ENCODE assay signal across 17 mouse cellular contexts in the genomic region with DNA sequence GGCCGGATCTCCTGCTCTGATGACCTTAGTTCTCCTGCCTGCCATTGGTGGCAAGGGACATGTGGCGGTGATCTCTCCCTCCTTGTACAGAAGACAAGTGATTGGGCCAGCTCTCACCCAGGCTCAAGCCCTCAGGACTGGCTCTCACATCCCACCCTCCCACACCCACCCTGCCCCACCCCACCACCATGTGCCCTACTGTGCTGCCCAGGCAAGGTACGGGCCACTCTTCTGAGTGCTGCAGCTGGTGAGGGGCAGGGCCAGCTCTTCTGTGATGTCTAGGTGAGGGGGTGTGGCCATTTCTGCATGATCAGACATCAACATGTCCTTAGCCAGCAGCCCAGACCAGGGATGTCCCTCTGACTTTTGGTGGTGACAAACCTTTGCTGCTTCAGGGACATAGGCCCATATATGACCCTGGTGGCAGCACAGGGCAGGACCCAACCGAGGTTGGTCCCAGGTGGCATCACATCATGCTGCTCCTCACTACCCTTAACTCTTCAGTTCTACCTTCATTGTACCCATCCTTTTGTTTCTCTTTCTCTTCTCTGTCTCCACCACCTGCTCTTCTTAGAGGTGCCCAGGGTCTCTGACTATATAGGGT. TPM values are rescaled to one million over a fixed set of nuclear protein-coding genes. Genes with fewer than 3 reads are reported as not detected.
DNase-seq lines count a peak whose midpoint lies in the region; ATAC-seq and TF ChIP-seq lines count a peak whose summit lies in the region.
"Had no signal": no experiment of that assay in that cellular context is flagged by ENCODE, and none has a peak within 500 bp of the region (broad histone marks: within the 10 kb centered on the region; RNA-seq: fewer than 3 reads in every experiment).

No protein-coding gene starts in this region.

- 0 out of 2 replicates have a peak, but pooled peaks have one; percentile 33 for ATAC-seq in kidney, postnatal 0 days (replicated peaks; ENCODE audit: low FRiP score, low read depth)
- peak; percentile 12; the same call in 1 of the 2 replicates for ATAC-seq in liver, embryonic 15.5 days (ENCODE audit: insufficient read depth)
- ATAC-seq: intestine, embryonic 15.5 days had no signal

- peak; percentile 89 for DNase-seq in heart, adult 11 months
- no peak for DNase-seq in heart, postnatal 36 days
- DNase-seq in kidney, postnatal 0 days (ENCODE audit: low spot score), result no peak
- DNase-seq in kidney, postnatal 4 days, result no peak
- DNase-seq in CH12.LX (ENCODE audit: extremely low read depth), result no peak
- no peak for DNase-seq in spleen, postnatal 4 days (ENCODE audit: low spot score in 2 of 2)
- no peak for DNase-seq in right cerebral cortex, adult 2 months (ENCODE audit: low spot score in 2 of 2)
- DNase-seq: cerebellum, adult 2 months; gastrocnemius, postnatal 36 days; liver, embryonic 13.5 days; thymus, postnatal 25 days had no signal

- dilution Hi-C loops in CH12.LX (cut with MboI; ENCODE audit: extremely low pct_ligation_motif_present, extremely low pct_unique_long_range_greater_than_20kb, low sequenced_read_pairs), result no loop called here

- H3K4me3 ChIP-seq in kidney, postnatal 0 days (replicated peaks; ENCODE audit: low read depth, low read length), result no peak overlapping the region
- no peak overlapping the region for H3K4me3 ChIP-seq in CH12.LX (replicated peaks in 1 of 3; ENCODE audit: low read depth in 2 of 3, low read length in 2 of 3, poor library complexity in 1 of 3)
- no peak overlapping the region for H3K4me3 ChIP-seq in liver, embryonic 15.5 days (replicated peaks)
- H3K4me3 ChIP-seq: intestine, embryonic 15.5 days; layer of hippocampus, adult 2 months; left cerebral cortex, adult 2 months; liver, embryonic 13.5 days; megakaryocyte, embryonic 14.5 days had no signal

- no peak for TF ChIP-seq POLR2A in CH12.LX (IDR thresholded peaks at IDR 0.05; ENCODE audit: low read depth, low read length)

- H3K27ac ChIP-seq in kidney, postnatal 0 days, result no peak overlapping the region
- H3K27ac ChIP-seq in CH12.LX (ENCODE audit: insufficient read depth, low read depth), result peak overlapping the region; percentile 33; the same call in 1 of the 2 replicates
- no peak overlapping the region for H3K27ac ChIP-seq in liver, embryonic 15.5 days (replicated peaks)
- H3K27ac ChIP-seq: intestine, embryonic 15.5 days; layer of hippocampus, adult 2 months; left cerebral cortex, adult 2 months; liver, embryonic 13.5 days; stomach, postnatal 0 days had no signal

- H3K9ac ChIP-seq in kidney, postnatal 0 days (ENCODE audit: low read depth, low read length), result no peak overlapping the region
- H3K9ac ChIP-seq in CH12.LX (ENCODE audit: insufficient read depth, low read depth), result no peak overlapping the region
- H3K9ac ChIP-seq in liver, embryonic 15.5 days, result no peak overlapping the region
- H3K9ac ChIP-seq: intestine, embryonic 15.5 days; liver, embryonic 13.5 days had no signal

- H3K27me3 ChIP-seq in kidney, postnatal 0 days (ENCODE audit: insufficient read depth, low read length), result no peaks in the 10 kb centered on the region
- H3K27me3 ChIP-seq in CH12.LX (replicated peaks), result no peaks in the 10 kb centered on the region
- no peaks in the 10 kb centered on the region for H3K27me3 ChIP-seq in liver, embryonic 15.5 days
- H3K27me3 ChIP-seq: intestine, embryonic 15.5 days; liver, embryonic 13.5 days; megakaryocyte, embryonic 14.5 days had no signal

- 0 out of 2 replicates have a peak, but pooled peaks cover 12% of the 10 kb centered on the region for H3K36me3 ChIP-seq in kidney, postnatal 0 days (ENCODE audit: insufficient read depth, low read length)
- peaks cover 34 to 62% of the 10 kb centered on the region in 2 experiments for H3K36me3 ChIP-seq in CH12.LX (replicated peaks in 1 of 2; ENCODE audit: control insufficient read depth in 1 of 2, insufficient read depth in 1 of 2, low read length in 1 of 2)
- H3K36me3 ChIP-seq in liver, embryonic 15.5 days (replicated peaks), result peaks cover 26% of the 10 kb centered on the region; the same call in 1 of the 2 replicates

- WGBS in kidney, postnatal 0 days, result 93% methylated on average over 4 of the region's 4 CpGs
- 75% methylated on average over 4 of the region's 4 CpGs for WGBS in liver, embryonic 15.5 days (ENCODE audit: insufficient replicate concordance)

- intact Hi-C loops in heart, postnatal 36 days (cut with DNase I), result no loop called here

- no peak for TF ChIP-seq CTCF in kidney, postnatal 0 days (IDR thresholded peaks at IDR 0.05; ENCODE audit: low read depth)
- TF ChIP-seq CTCF in CH12.LX (conservative IDR thresholded peaks at IDR 0.05 in 1 of 2, IDR thresholded peaks at IDR 0.05 in 1 of 2; ENCODE audit: low read depth in 2 of 2, low read length in 2 of 2), result no peak

- in situ Hi-C loops in CH12.LX (cut with MboI; ENCODE audit: low pct_ligation_motif_present, low pct_unique_long_range_greater_than_20kb, low sequenced_read_pairs), result no loop called here

- TF ChIP-seq EP300 in CH12.LX (IDR thresholded peaks at IDR 0.05; ENCODE audit: low read length), result no peak

- no peaks in the 10 kb centered on the region for H3K4me1 ChIP-seq in kidney, postnatal 0 days (replicated peaks; ENCODE audit: insufficient read depth, low read length)
- H3K4me1 ChIP-seq in CH12.LX (ENCODE audit: control insufficient read depth in 1 of 2, insufficient read depth in 2 of 2), result peaks cover 17 to 28% of the 10 kb centered on the region in 2 experiments
- no peaks in the 10 kb centered on the region for H3K4me1 ChIP-seq in liver, embryonic 15.5 days (replicated peaks)
- H3K4me1 ChIP-seq: intestine, embryonic 15.5 days had no signal

- no peak overlapping the region for H3K4me2 ChIP-seq in kidney, postnatal 0 days (ENCODE audit: low read length)
- H3K4me2 ChIP-seq in CH12.LX (ENCODE audit: insufficient read depth, low read depth, poor library complexity, severe bottlenecking), result no peak overlapping the region
- no peak overlapping the region for H3K4me2 ChIP-seq in liver, embryonic 15.5 days
- H3K4me2 ChIP-seq: intestine, embryonic 15.5 days; liver, embryonic 13.5 days had no signal

- TF ChIP-seq RAD21 in CH12.LX (IDR thresholded peaks at IDR 0.05; ENCODE audit: low read depth, low read length), result no peak

- H3K79me2 ChIP-seq in CH12.LX (replicated peaks; ENCODE audit: control insufficient read depth, extremely low read depth, insufficient read depth, poor library complexity, severe bottlenecking), result peaks cover 14% of the 10 kb centered on the region

- H3K9me3 ChIP-seq in kidney, postnatal 0 days (replicated peaks; ENCODE audit: low read length), result no peaks in the 10 kb centered on the region
- no peaks in the 10 kb centered on the region for H3K9me3 ChIP-seq in CH12.LX (replicated peaks; ENCODE audit: low read length)
- H3K9me3 ChIP-seq in liver, embryonic 15.5 days (replicated peaks), result no peaks in the 10 kb centered on the region
- H3K9me3 ChIP-seq: intestine, embryonic 15.5 days; liver, embryonic 13.5 days; megakaryocyte, embryonic 14.5 days had no signal

TF ChIP-seq in CH12.LX, 34 proteins besides CTCF, POLR2A, EP300 and RAD21:
- TF ChIP-seq NRF1 (IDR thresholded peaks at IDR 0.05; ENCODE audit: low read depth, low read length) (no peak), PAX5 (IDR thresholded peaks at IDR 0.05; ENCODE audit: low read length) (no peak), HCFC1 (IDR thresholded peaks at IDR 0.05; ENCODE audit: low read depth, low read length) (no peak), ZC3H11A (IDR thresholded peaks at IDR 0.05; ENCODE audit: low read depth, low read length) (no peak), GABPA (IDR thresholded peaks at IDR 0.05; ENCODE audit: insufficient replicate concordance, low read depth, low read length) (no peak), MYC (IDR thresholded peaks at IDR 0.05; ENCODE audit: low read depth, low read length) (no peak), MAZ (IDR thresholded peaks at IDR 0.05; ENCODE audit: low read depth, low read length) (no peak)

RNA-seq across cellular contexts. Expression of a gene that starts 14.4 kb away (rescaled TPM):
- 100 to 1,000 TPM; 104 to 114 TPM for total RNA-seq in heart, postnatal 36 days (2021)
- 54.8 and 56.4 TPM in 2 replicates for polyA plus RNA-seq in kidney, postnatal 0 days (2015; fragmentation: Nextera tagmentation; extraction: Ambion mirVana)
- 105 and 111 TPM in 2 replicates for total RNA-seq in CH12.LX (2012; rRNA removed)
- total RNA-seq in CH12.LX (2014; rRNA removed), result 134 and 144 TPM in 2 replicates
- 89.9 and 98.6 TPM in 2 replicates for polyA plus RNA-seq in CH12.LX (2012; ENCODE audit: insufficient read length, low read depth)
- 23.0 and 24.2 TPM in 2 replicates for polyA plus RNA-seq in liver, embryonic 15.5 days (2015; fragmentation: Nextera tagmentation; extraction: Ambion mirVana)
